Mouse (Mus musculus) embryonic facial prominence, embryonic 15.5 days (tissue): ENCODE measurements around the gene Minos1. TPM values are rescaled to one million over a fixed set of nuclear protein-coding genes. Genes with fewer than 3 reads are reported as not detected.

Experiments used
- ATAC-seq: fragments of 200-750 bp; cut with Nextera tagmentation; 2 replicates; pipeline ENCODE4 v1.8.0; 2017; ENCODE audit warnings: low read depth, moderate TSS enrichment; ENCODE audit not compliant: insufficient number of reproducible peaks, low FRiP score, low TSS enrichment
- H3K27ac ChIP-seq: fragments of 300-500 bp; sonication (generic); replicated peaks from 2 replicates; pipeline ENCODE4 v1.5.1; 2015; ENCODE audit warnings: mild to moderate bottlenecking, inconsistent platforms
- H3K27me3 ChIP-seq: fragments of 300-500 bp; sonication (generic); 2 replicates; pipeline ENCODE4 v1.6.1; 2015; ENCODE audit warnings: inconsistent platforms
- H3K36me3 ChIP-seq: fragments of 300-500 bp; sonication (generic); 2 replicates; pipeline ENCODE4 v1.6.1; 2015; ENCODE audit warnings: mild to moderate bottlenecking, inconsistent platforms
- H3K4me1 ChIP-seq: fragments of 300-500 bp; sonication (generic); 2 replicates; pipeline ENCODE4 v1.6.1; 2015; ENCODE audit warnings: inconsistent platforms
- H3K4me2 ChIP-seq: fragments of 300-500 bp; sonication (generic); replicated peaks from 2 replicates; pipeline ENCODE4 v1.6.1; 2015; ENCODE audit warnings: mild to moderate bottlenecking, inconsistent platforms
- H3K4me3 ChIP-seq: fragments of 300-500 bp; sonication (generic); replicated peaks from 2 replicates; pipeline ENCODE4 v1.5.1; 2015; ENCODE audit warnings: mild to moderate bottlenecking, inconsistent platforms
- H3K9ac ChIP-seq: fragments of 300-500 bp; sonication (generic); 2 replicates; pipeline ENCODE4 v1.6.1; 2015; ENCODE audit warnings: inconsistent platforms
- H3K9me3 ChIP-seq: fragments of 300-500 bp; sonication (generic); replicated peaks from 2 replicates; pipeline ENCODE4 v1.6.1; 2016; ENCODE audit warnings: inconsistent platforms
- WGBS: fragments of 180-500 bp; shearing (Covaris S2); methylation state at CpG from one replicate; pipeline ENCODE4 v1.1.7; 2015; 5-methylcytosine and 5-hydroxymethylcytosine counted together
- polyA plus RNA-seq: library from polyadenylated mRNA; unstranded; fragments of >200 nt; fragmentation: Nextera tagmentation; extraction: Ambion mirVana; gene quantifications from 2 replicates; pipeline ENCODE4 v1.2.1, GENCODE M21; 2015

Minos1 gene
- polyA plus RNA-seq, 1 experiment from 2014 or later, result 462 TPM

DNA sequence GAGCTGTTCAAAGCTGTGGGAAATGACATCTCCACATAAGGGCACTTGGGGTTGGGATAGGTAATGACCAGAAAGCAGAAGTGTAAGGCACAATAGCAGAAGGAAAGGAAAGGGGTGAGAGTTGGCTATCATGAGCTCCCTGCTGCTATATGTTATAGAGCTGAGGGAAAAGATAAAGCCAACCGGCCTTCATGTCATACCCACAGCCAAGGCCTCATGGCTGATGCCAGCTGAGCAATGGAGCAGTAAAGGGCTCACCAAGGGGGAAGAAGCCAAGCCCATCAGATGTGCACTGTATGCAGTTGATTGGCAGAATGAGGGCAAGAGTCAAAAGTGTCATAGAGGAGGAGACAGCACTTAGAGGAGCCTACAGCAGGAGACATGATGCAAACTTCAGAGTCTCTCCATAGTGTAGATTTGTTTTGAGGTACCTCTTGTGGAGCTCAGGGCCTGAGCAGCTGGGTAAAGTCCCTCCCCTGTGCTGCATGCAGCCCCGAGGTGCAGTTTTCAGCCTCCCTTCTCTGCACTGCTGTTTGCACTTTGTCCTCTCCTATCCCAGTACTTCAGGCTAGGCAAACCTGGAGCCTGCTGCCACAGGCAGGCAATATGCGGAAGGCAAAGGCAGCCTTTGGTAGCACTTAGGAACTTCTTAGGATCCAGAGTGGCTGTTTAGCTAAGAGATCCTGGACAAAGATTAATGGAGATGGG is 14.4 kb downstream of the Minos1 start:
- Histone ChIP-seq H3K4me1 (peaks cover 58% of the 10 kb centered on the region), H3K27me3 (no peaks in the 10 kb centered on the region), H3K36me3 (no peaks in the 10 kb centered on the region), H3K27ac (no peak overlapping the region), H3K4me3 (no peak overlapping the region), H3K9ac (no peak overlapping the region), H3K4me2 (no peak overlapping the region), H3K9me3 (0 out of 2 replicates have a peak, but pooled peaks cover 1% of the 10 kb centered on the region)
- no peak for ATAC-seq
- 84% methylated on average over 3 of the region's 3 CpGs for WGBS

DNA sequence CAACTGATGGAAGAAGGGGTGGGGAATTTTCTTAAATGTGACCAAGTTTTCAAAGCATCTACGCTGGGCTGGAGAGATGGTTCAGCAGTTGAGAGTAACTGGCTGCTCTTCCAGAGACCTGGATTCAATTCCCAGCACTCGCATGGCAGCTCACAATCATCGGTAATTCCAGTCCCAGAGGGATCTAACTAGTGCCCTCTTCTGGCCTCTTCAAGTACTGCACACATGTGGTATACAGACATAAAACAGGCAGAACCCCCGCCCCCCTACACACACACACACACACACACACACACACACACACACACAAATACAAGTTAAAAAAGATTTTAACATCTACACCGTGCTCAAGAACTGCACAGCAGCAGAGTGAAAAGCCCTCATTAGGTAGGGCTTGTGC is 15.2 kb downstream of the Minos1 start:
- no peak overlapping the region for H3K4me3 ChIP-seq
- H3K9me3 ChIP-seq, result no peaks in the 10 kb centered on the region
- no peak overlapping the region for H3K9ac ChIP-seq
- no peaks in the 10 kb centered on the region for H3K27me3 ChIP-seq
- no peak overlapping the region for H3K4me2 ChIP-seq
- WGBS, result 83% methylated on average over 5 of the region's 5 CpGs
- no peak overlapping the region for H3K27ac ChIP-seq
- peaks cover 60% of the 10 kb centered on the region for H3K4me1 ChIP-seq
- no peaks in the 10 kb centered on the region for H3K36me3 ChIP-seq
- no peak for ATAC-seq

DNA sequence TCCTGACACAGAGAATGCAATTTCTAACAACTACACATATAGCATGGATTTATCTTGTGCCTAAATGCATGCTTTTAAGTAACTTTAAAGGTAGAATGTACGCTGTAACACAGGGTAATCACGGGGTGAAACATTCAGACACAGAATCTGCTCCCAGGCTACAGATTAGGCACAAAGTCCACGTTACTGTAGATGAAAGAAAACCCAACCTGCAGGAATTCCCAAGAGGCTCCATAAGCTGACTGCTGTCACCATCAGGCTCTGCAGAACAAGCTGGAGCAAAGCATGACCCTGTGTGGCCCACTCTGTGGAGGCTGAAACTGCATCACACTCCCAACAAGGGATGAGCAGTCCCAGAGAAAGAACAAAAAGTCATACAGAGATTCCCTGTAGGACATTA is 18.4 kb downstream of the Minos1 start:
- Histone ChIP-seq H3K36me3 (no peaks in the 10 kb centered on the region), H3K4me2 (no peak overlapping the region), H3K9ac (no peak overlapping the region), H3K4me3 (no peak overlapping the region), H3K9me3 (no peaks in the 10 kb centered on the region), H3K4me1 (peaks cover 62% of the 10 kb centered on the region), H3K27me3 (no peaks in the 10 kb centered on the region), H3K27ac (no peak overlapping the region)
- WGBS, result 50% methylated on average over 3 of the region's 3 CpGs
- no peak for ATAC-seq

DNA sequence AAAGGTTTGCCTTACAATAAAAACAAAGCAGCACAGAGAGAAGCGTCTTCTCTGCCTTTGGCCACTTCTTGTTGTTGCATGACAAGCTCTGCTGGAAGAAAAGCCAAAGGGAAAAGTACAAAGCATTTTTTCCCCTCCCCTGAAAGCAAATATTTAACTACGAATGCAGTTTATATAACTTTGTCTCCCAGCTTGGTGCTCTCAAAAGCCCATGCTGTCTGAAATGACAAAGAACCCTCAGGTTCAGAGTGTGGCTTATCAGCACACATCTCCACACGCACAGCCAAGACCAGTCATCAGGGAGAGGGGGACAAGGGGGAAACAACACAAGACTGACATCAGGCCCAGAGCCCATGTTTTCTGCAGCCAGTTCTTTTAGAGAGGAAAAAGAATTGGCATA is 19.5 kb downstream of the Minos1 start:
- Histone ChIP-seq H3K27ac (peak overlapping the region; percentile 80), H3K9me3 (no peaks in the 10 kb centered on the region), H3K27me3 (no peaks in the 10 kb centered on the region), H3K4me3 (no peak overlapping the region), H3K4me2 (no peak overlapping the region), H3K36me3 (no peaks in the 10 kb centered on the region), H3K9ac (no peak overlapping the region), H3K4me1 (peaks cover 67% of the 10 kb centered on the region)
- WGBS, result 19% methylated on average over 3 of the region's 3 CpGs
- ATAC-seq, result no peak; the same call in 1 of the 2 replicates

DNA sequence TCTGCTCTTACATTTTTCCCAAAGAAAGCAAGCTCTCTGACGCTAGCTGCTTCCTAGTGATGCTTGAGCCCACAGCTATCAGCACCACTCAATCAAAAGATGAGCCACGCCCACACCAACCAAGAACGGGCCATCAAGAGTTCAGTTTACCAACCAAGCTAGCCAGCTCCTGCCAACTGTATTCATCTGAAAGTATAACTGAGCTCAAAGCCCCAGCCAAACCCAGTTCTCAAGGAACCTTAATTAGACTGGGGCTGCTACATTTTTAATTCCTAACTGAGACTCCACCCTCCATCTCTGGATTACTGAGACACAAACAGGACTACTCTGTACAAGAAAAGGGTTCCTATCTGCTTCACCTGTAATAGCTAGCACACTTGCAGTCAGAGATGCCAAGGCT is 20.1 kb downstream of the Minos1 start:
- WGBS, result 52% methylated on average over 3 of the region's 3 CpGs
- Histone ChIP-seq H3K4me3 (no peak overlapping the region), H3K27me3 (no peaks in the 10 kb centered on the region), H3K4me2 (no peak overlapping the region), H3K36me3 (no peaks in the 10 kb centered on the region), H3K9ac (no peak overlapping the region), H3K4me1 (peaks cover 65% of the 10 kb centered on the region), H3K27ac (peak overlapping the region; percentile 80), H3K9me3 (no peaks in the 10 kb centered on the region)
- no peak for ATAC-seq

DNA sequence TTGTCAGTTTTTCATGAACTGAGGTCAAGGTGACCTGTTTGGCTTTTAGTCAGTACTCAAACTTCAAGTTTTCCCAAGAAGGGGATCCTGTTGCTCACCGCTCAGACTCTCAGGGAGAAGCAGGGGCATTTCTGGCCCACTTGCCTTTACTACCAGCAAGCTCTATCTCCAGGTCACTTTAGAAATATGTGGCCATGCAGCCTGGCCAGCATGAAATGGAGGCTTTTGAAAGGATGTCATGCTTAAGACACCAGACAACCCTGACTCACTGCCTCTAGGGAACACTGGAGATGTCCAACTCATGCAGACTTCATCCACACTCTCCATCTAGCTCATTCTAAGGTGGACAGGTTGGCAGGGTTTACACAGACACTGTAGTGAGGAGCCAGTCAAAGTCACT is 25.5 kb downstream of the Minos1 start:
- Histone ChIP-seq H3K27ac (no peak overlapping the region), H3K9ac (no peak overlapping the region), H3K9me3 (no peaks in the 10 kb centered on the region), H3K27me3 (no peaks in the 10 kb centered on the region), H3K36me3 (peaks cover 19% of the 10 kb centered on the region), H3K4me1 (peaks cover 65% of the 10 kb centered on the region), H3K4me3 (no peak overlapping the region), H3K4me2 (no peak overlapping the region)
- no peak for ATAC-seq
- WGBS, result 100% methylated on average over 1 of the region's 1 CpGs

DNA sequence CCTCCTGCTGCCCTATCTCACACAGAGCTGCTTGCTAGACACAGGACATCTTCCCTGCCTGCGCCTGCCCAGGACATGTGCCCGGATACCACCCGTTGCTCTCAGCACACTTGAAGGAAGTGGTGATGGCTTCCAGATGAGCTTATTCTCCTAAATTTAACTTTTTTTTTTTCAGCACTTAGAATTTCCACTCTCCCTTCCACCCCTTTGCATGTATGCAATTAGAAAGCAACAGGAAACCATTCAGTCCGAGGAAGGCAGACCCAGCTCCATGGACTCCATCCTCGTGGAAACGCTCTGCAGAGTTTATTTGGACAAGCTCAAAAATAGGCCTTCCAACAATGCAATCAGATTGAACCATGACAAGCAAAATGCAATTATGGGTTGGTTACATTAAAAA is 29.4 kb downstream of the Minos1 start:
- Histone ChIP-seq H3K9me3 (no peaks in the 10 kb centered on the region), H3K27me3 (no peaks in the 10 kb centered on the region), H3K9ac (no peak overlapping the region), H3K4me1 (peaks cover 51% of the 10 kb centered on the region), H3K36me3 (peaks cover 19% of the 10 kb centered on the region), H3K4me2 (no peak overlapping the region), H3K4me3 (no peak overlapping the region), H3K27ac (peak overlapping the region; percentile 88)
- ATAC-seq, result peak; percentile 44
- 42% methylated on average over 6 of the region's 6 CpGs for WGBS

DNA sequence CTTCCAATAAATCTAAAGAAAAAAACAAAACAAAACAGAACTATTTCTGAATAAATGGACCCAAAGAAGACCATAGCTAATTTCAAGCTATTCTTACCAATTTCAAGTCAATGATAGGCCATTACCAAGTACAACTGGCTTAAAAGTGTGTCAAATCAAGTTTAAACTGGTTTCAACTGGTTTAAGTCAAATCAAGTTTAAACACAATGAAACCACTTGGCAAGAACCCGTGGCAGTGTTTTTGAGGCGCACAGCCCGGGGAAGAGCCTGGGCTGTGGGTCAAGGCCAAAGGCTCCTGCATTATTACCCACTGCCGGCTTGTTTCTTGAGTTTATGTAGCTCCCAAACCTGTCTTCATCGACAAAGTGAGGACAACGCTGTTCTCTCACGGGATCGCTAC is 30.6 kb downstream of the Minos1 start:
- H3K9me3 ChIP-seq, result no peaks in the 10 kb centered on the region
- H3K9ac ChIP-seq, result no peak overlapping the region
- peaks cover 19% of the 10 kb centered on the region for H3K36me3 ChIP-seq
- ATAC-seq, result no peak
- no peak overlapping the region for H3K4me2 ChIP-seq
- no peak overlapping the region for H3K27ac ChIP-seq
- no peak overlapping the region for H3K4me3 ChIP-seq
- H3K4me1 ChIP-seq, result peaks cover 61% of the 10 kb centered on the region
- WGBS, result 88% methylated on average over 8 of the region's 8 CpGs
- no peaks in the 10 kb centered on the region for H3K27me3 ChIP-seq

DNA sequence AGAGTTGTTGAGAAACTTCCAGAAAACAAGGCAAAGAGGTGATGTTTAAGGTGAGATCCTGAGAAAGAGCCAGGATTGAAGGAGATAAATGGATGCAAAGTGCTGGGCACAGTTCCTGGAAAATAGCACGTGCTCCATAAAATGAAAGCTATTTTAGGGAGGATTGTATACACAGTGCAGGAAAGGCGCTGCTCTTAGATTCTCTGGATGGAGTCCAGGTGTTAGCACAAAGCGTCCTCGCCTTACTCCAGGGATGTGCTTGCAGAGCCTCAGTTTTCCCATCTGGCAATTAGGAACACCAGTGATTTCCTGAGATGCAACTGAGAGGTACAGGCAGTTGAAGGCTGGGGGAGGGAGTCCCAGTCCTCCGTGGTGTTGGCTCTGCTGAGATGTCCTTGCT is 34.7 kb downstream of the Minos1 start:
- no peaks in the 10 kb centered on the region for H3K27me3 ChIP-seq
- H3K36me3 ChIP-seq, result no peaks in the 10 kb centered on the region
- WGBS, result 44% methylated on average over 5 of the region's 5 CpGs
- H3K4me1 ChIP-seq, result peaks cover 51% of the 10 kb centered on the region
- no peaks in the 10 kb centered on the region for H3K9me3 ChIP-seq
- H3K4me2 ChIP-seq, result no peak overlapping the region
- no peak for ATAC-seq
- no peak overlapping the region for H3K4me3 ChIP-seq
- H3K27ac ChIP-seq, result peak overlapping the region; percentile 40; the same call in 1 of the 2 replicates
- H3K9ac ChIP-seq, result no peak overlapping the region

DNA sequence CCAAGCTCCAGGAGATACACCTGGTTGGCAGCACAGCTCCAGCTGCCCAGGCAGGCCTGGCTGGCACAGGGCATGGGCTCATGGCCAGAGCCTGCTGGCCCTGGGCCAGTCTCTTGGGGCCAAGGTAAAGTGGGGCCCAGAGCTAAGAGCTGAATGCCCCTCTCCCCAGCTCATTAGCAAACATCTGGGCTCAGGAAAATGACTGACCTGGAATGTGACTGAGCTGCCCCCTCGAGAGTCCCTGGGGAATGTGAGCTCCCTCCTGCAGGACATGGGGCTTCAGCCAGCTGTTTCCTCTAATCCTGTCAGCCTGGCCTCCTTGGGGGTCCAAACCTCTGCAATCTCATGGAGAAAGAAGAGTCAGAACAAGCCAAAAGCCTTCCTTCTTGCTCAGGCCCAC is 35.5 kb downstream of the Minos1 start:
- Histone ChIP-seq H3K36me3 (no peaks in the 10 kb centered on the region), H3K9ac (no peak overlapping the region), H3K27ac (peak overlapping the region; percentile 40), H3K4me3 (no peak overlapping the region), H3K27me3 (peaks cover 3% of the 10 kb centered on the region; the same call in 1 of the 2 replicates), H3K4me2 (no peak overlapping the region), H3K4me1 (peaks cover 51% of the 10 kb centered on the region), H3K9me3 (no peaks in the 10 kb centered on the region)
- WGBS, result 17% methylated on average over 1 of the region's 1 CpGs
- ATAC-seq, result no peak

DNA sequence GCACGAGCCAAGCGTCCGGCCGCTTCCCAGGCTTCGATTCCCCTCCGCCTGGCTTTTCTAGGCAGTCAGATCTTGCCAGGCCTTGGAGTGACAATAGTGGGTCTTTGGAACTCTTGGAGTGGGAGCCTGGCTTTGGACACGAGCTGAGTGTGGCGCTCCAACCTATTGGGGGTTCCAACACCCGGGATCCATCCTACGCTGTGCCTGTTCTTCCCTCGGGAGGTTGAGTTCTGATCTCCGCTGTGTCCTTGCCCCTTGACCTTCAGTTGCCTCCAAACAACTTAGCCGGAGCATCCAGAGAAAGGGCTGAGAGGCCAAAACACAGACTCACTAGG is 37.8 kb downstream of the Minos1 start:
- H3K27ac ChIP-seq, result peak overlapping the region; percentile 88
- ATAC-seq, result no peak

More for the DNA sequence above, 37.8 kb downstream of the Minos1 start:
- H3K9ac ChIP-seq, result peak overlapping the region; percentile 90
- WGBS, result 16% methylated on average over 13 of the region's 13 CpGs
- H3K27me3 ChIP-seq, result peaks cover 3% of the 10 kb centered on the region; the same call in 1 of the 2 replicates
- peak overlapping the region; percentile 79 for H3K4me3 ChIP-seq
- no peaks in the 10 kb centered on the region for H3K9me3 ChIP-seq
- H3K36me3 ChIP-seq, result no peaks in the 10 kb centered on the region
- peaks cover 63% of the 10 kb centered on the region for H3K4me1 ChIP-seq
- peak overlapping the region; percentile 90 for H3K4me2 ChIP-seq
